Mouse (Mus musculus) cortical plate, adult 2 months (tissue): Measurements from ENCODE around the gene Sdf2l1.

Experiments used
- CTCF ChIP-seq: fragments of 200-500 bp; IDR thresholded peaks from 2 replicates; pipeline ENCODE4 v1.5.1; 2011; ENCODE audit warnings: mild to moderate bottlenecking, control low read depth, low read length; ENCODE audit not compliant: insufficient read depth; ENCODE audit errors: extremely low read depth
- POLR2A ChIP-seq: fragments of 200-500 bp; IDR thresholded peaks from 2 replicates; pipeline ENCODE4 v1.6.1; 2011; ENCODE audit warnings: mild to moderate bottlenecking, low read length, control low read depth; ENCODE audit not compliant: insufficient read depth; ENCODE audit errors: extremely low read depth

DNA sequence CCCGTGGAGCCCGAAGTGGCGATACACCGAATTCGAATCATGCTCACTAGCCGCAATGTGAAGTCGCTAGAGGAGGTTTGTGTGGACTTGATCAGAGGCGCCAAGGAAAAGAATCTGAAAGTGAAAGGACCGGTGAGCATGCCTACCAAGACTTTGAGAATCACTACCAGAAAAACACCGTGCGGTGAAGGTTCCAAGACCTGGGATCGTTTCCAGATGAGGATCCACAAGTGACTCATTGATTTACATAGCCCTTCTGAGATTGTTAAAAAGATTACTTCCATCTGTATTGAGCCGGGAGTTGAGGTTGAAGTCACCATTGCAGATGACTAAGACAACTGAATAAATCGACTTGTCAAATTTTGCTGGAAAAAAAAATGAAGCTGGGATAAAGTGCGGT is 5.2 kb upstream of the Sdf2l1 start:
- no peak for TF ChIP-seq CTCF
- TF ChIP-seq POLR2A = no peak
